Mouse (Mus musculus): Measurements from ENCODE around the gene Gm10439. TPM values are rescaled to one million over a fixed set of nuclear protein-coding genes. Genes with fewer than 3 reads are reported as not detected.

Gene Gm10439
- not detected for polyA plus RNA-seq (2014; fragmentation: Illumina TruSeq; extraction: RNeasy Lipid Tissue Mini Kit (QIAGEN cat#74804); ENCODE audit: insufficient read depth, low read depth, low replicate concordance)

GRCm38 (mm10) chrX:149594270-149594669 is at the start of gene Gm10439:
TSS of gene Gm10439 (plus strand) at chrX:149594570.

Other genes with a start within 250 kb of the Gm10439 start
- not detected for gene Gm15085, start 147.0 kb upstream of the Gm10439 start, polyA plus RNA-seq (2014; fragmentation: Illumina TruSeq; extraction: RNeasy Lipid Tissue Mini Kit (QIAGEN cat#74804); ENCODE audit: insufficient read depth, low read depth, low replicate concordance)
- not detected for gene Gm15097, start 189.9 kb downstream of the Gm10439 start, polyA plus RNA-seq (2014; fragmentation: Illumina TruSeq; extraction: RNeasy Lipid Tissue Mini Kit (QIAGEN cat#74804); ENCODE audit: insufficient read depth, low read depth, low replicate concordance)

Measured in lung, adult 10 weeks (tissue).